27 mouse cellular contexts compared by ENCODE assay signal in the genomic region with DNA sequence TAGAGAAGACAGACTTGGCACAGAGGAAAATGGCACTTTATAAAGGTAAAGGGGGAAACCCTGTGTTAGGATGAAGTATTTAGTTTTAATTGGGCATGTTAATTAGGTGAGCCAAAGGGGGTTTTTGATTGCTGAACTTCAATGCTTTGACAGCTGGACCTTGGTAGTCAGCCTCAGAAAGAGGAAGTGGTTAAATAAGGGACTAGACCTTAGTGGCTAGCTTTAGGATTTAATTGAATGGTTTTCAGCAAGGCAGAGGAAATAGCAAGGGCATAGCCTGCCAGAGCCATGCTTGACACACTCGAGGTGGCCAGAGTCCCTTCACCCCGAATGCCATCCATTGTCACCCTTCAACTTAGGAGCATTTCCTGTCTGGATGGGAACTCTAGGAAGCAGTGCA.
DNase-seq lines count a peak whose midpoint lies in the region; ATAC-seq and TF ChIP-seq lines count a peak whose summit lies in the region.
"Had no signal": no experiment of that assay in that cellular context is flagged by ENCODE, and none has a peak within 500 bp of the region (broad histone marks: within the 10 kb centered on the region; RNA-seq: fewer than 3 reads in every experiment).

No protein-coding gene starts in this region.

- DNase-seq in spleen, adult 2 months (ENCODE audit: low read depth in 1 of 2, low spot score in 2 of 2), result peak; percentile 6 to 25
- DNase-seq in spleen, postnatal 10 days (ENCODE audit: low spot score in 2 of 2), result no peak
- DNase-seq in MEL (ENCODE audit: low read depth, low spot score), result peak; percentile 27
- no peak for DNase-seq in urinary bladder, adult 2 months (ENCODE audit: low spot score)
- DNase-seq in adrenal gland, adult 2 months, result no peak
- DNase-seq in cerebellum, adult 2 months, result no peak
- DNase-seq: adrenal gland, postnatal 14 days; cerebellum, adult 11 months; cerebellum, postnatal 10 days; gastrocnemius, postnatal 14 days; heart, adult 2 months; heart, postnatal 14 days; kidney, adult 2 months; midbrain, embryonic 14.5 days; right cerebral cortex, postnatal 4 days had no signal

- no peak overlapping the region for H3K9ac ChIP-seq in MEL (ENCODE audit: control insufficient read depth, low read depth, low read length, poor library complexity, severe bottlenecking)
- H3K9ac ChIP-seq: heart, embryonic 13.5 days; hindbrain, embryonic 13.5 days; liver, embryonic 14.5 days; lung, embryonic 15.5 days had no signal

- TF ChIP-seq EP300 in MEL (IDR thresholded peaks at IDR 0.05; ENCODE audit: low read depth in 1 of 2, low read length in 2 of 2), result no peak

- no peak for TF ChIP-seq CTCF in spleen, adult 2 months (IDR thresholded peaks at IDR 0.05; ENCODE audit: extremely low read depth, insufficient read depth, insufficient read length, insufficient replicate concordance)
- TF ChIP-seq CTCF in MEL (IDR thresholded peaks at IDR 0.05 in 2 of 3, conservative IDR thresholded peaks at IDR 0.05 in 1 of 3; ENCODE audit: control insufficient read depth in 1 of 3, insufficient read depth in 1 of 3, low read depth in 2 of 3, low read length in 3 of 3, poor library complexity in 1 of 3, severe bottlenecking in 1 of 3), result no peak
- no peak for TF ChIP-seq CTCF in cerebellum, adult 2 months (IDR thresholded peaks at IDR 0.05; ENCODE audit: borderline replicate concordance, insufficient read depth, low read depth, low read length)

- peak; percentile 65 to 69 for ATAC-seq in hematopoietic stem cell, adult 5-6 weeks (replicated peaks in 1 of 2; ENCODE audit: insufficient read depth in 1 of 2, low FRiP score in 2 of 2, low TSS enrichment in 1 of 2, low read depth in 1 of 2, poor library complexity in 2 of 2, severe bottlenecking in 2 of 2)
- ATAC-seq: activated CD4-positive, CD25-positive, alpha-beta regulatory T cell, adult 4 months; forebrain, embryonic 16.5 days; inflammation-experienced regulatory T-cells, adult 6 months had no signal

- TF ChIP-seq RAD21 in MEL (IDR thresholded peaks at IDR 0.05; ENCODE audit: low read depth, low read length), result no peak

- no peaks in the 10 kb centered on the region for H3K27me3 ChIP-seq in spleen, adult 2 months (ENCODE audit: control insufficient read depth, insufficient read depth, low read length)
- no peaks in the 10 kb centered on the region for H3K27me3 ChIP-seq in MEL (ENCODE audit: control insufficient read depth in 1 of 2, insufficient read depth in 2 of 2, low read length in 2 of 2)
- no peaks in the 10 kb centered on the region for H3K27me3 ChIP-seq in cerebellum, adult 2 months (ENCODE audit: control insufficient read depth, insufficient read depth, low read length)
- H3K27me3 ChIP-seq: heart, embryonic 13.5 days; hindbrain, embryonic 13.5 days; lung, embryonic 15.5 days had no signal

- peaks cover 5% of the 10 kb centered on the region; the same call in 1 of the 2 replicates for H3K4me1 ChIP-seq in spleen, adult 2 months (ENCODE audit: control insufficient read depth, insufficient read depth, insufficient read length)
- no peaks in the 10 kb centered on the region for H3K4me1 ChIP-seq in MEL (ENCODE audit: control insufficient read depth in 1 of 2, insufficient read depth in 2 of 2, low read length in 2 of 2)
- H3K4me1 ChIP-seq in cerebellum, adult 2 months (ENCODE audit: control insufficient read depth, insufficient read depth, low read length), result no peaks in the 10 kb centered on the region; the same call in 1 of the 2 replicates
- H3K4me1 ChIP-seq: heart, embryonic 13.5 days; hindbrain, embryonic 13.5 days; lung, embryonic 15.5 days had no signal

- H3K9me3 ChIP-seq in MEL (replicated peaks; ENCODE audit: insufficient read depth, low read length), result no peaks in the 10 kb centered on the region
- H3K9me3 ChIP-seq: forebrain, embryonic 10.5 days; G1E; heart, embryonic 13.5 days; lung, embryonic 15.5 days had no signal

- TF ChIP-seq POLR2A in spleen, adult 2 months (IDR thresholded peaks at IDR 0.05; ENCODE audit: low read depth, low read length), result no peak
- no peak for TF ChIP-seq POLR2A in MEL (IDR thresholded peaks at IDR 0.05; ENCODE audit: control insufficient read depth in 1 of 2, insufficient read depth in 1 of 2, low read depth in 1 of 2, low read length in 2 of 2, poor library complexity in 1 of 2)
- TF ChIP-seq POLR2A in cerebellum, adult 2 months (IDR thresholded peaks at IDR 0.05; ENCODE audit: borderline replicate concordance, insufficient read depth, low read length), result no peak

- WGBS in spleen, adult 2 months, result 2% methylated on average over 2 of the region's 2 CpGs
- WGBS in cerebellum, adult 2 months, result 78% methylated on average over 2 of the region's 2 CpGs

- H3K4me3 ChIP-seq in spleen, adult 2 months (ENCODE audit: extremely low read depth, insufficient read depth, insufficient read length), result no peak overlapping the region
- H3K4me3 ChIP-seq in MEL (ENCODE audit: control insufficient read depth in 1 of 2, insufficient read depth in 1 of 2, low read depth in 2 of 2, low read length in 2 of 2), result no peak overlapping the region
- no peak overlapping the region for H3K4me3 ChIP-seq in cerebellum, adult 2 months (replicated peaks; ENCODE audit: insufficient read depth, low read depth, low read length)
- H3K4me3 ChIP-seq: forebrain, embryonic 10.5 days; heart, adult 2 months; heart, embryonic 13.5 days; hindbrain, embryonic 13.5 days; left cerebral cortex, adult 2 months; lung, embryonic 15.5 days had no signal

- no peaks in the 10 kb centered on the region for H3K79me2 ChIP-seq in MEL (ENCODE audit: control insufficient read depth, insufficient read depth, low read length, poor library complexity)

- H3K36me3 ChIP-seq in spleen, adult 2 months (ENCODE audit: control insufficient read depth, insufficient read depth, low read length), result no peaks in the 10 kb centered on the region
- H3K36me3 ChIP-seq in MEL (ENCODE audit: control insufficient read depth in 1 of 2, insufficient read depth in 2 of 2, low read length in 2 of 2), result no peaks in the 10 kb centered on the region
- H3K36me3 ChIP-seq: forebrain, embryonic 10.5 days; G1E; heart, embryonic 13.5 days; hindbrain, embryonic 13.5 days; lung, embryonic 15.5 days had no signal

- no peak overlapping the region for H3K27ac ChIP-seq in spleen, adult 2 months (ENCODE audit: insufficient read depth, low read length)
- H3K27ac ChIP-seq in MEL (ENCODE audit: control insufficient read depth, low read depth, low read length), result no peak overlapping the region
- no peak overlapping the region for H3K27ac ChIP-seq in cerebellum, adult 2 months (ENCODE audit: insufficient read depth, low read length)
- H3K27ac ChIP-seq: forebrain, embryonic 10.5 days; heart, adult 2 months; heart, embryonic 13.5 days; hindbrain, embryonic 13.5 days; kidney, postnatal 0 days; left cerebral cortex, adult 2 months; liver, embryonic 14.5 days; lung, embryonic 15.5 days had no signal

TF ChIP-seq in MEL, 35 proteins besides CTCF, POLR2A, EP300 and RAD21:
- TF ChIP-seq MYB (IDR thresholded peaks at IDR 0.05; ENCODE audit: low read depth, low read length), result no peak
- TF ChIP-seq TCF12 (IDR thresholded peaks at IDR 0.05; ENCODE audit: low read depth, low read length), result no peak
- TF ChIP-seq POLR2AphosphoS5 (IDR thresholded peaks at IDR 0.05; ENCODE audit: borderline replicate concordance, low read depth, low read length), result no peak
- no peak for TF ChIP-seq USF2 (IDR thresholded peaks at IDR 0.05; ENCODE audit: borderline replicate concordance in 1 of 2, insufficient read depth in 1 of 2, low read depth in 1 of 2, low read length in 2 of 2)
- no peak for TF ChIP-seq HCFC1 (IDR thresholded peaks at IDR 0.05; ENCODE audit: low read depth, low read length)
TF ChIP-seq in MEL: peak in this region for 0.

Comparison
In these comparisons a context has a peak if more than half of its experiments do, and no peak if none do; other contexts are left out.
1. DNase-seq: peak in spleen, adult 2 months (2 of 2) and MEL (single experiment); none in spleen, postnatal 10 days (0 of 2), urinary bladder, adult 2 months (single experiment), adrenal gland, adult 2 months (single experiment) and cerebellum, adult 2 months (0 of 2).